Mouse (Mus musculus) thymus, adult 18-20 months (tissue): ENCODE results near the gene Haus3.

Experiments used
- DNase-seq, 2 experiments: peaks; one replicate each; pipeline ENCODE4 v3.0.0; 2022; ENCODE audit warnings: mixed read lengths in 2 of 2

The Haus3 gene

DNA sequence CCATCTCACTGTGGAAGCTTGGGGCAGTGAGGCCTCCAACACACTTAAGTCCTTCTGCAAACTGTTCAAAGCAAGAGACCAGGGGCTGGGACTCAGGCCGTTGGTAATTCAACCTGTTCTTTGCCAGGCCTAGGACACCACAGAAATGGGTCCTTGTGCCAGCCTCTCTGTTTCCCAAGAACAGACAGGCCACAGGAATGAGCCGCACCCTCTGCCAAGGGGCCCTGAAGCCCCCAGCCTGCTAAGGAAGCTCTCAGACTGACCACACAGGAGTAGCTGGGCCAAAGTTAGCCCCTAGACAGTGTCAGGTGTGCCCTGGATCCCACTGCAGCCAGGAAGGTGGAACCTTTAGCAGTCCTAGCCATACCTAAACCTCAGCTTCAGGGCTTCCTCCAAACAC is 17.1 kb upstream of the Haus3 start:
- DNase-seq: peak in 1 of 2 experiments; percentile 24

DNA sequence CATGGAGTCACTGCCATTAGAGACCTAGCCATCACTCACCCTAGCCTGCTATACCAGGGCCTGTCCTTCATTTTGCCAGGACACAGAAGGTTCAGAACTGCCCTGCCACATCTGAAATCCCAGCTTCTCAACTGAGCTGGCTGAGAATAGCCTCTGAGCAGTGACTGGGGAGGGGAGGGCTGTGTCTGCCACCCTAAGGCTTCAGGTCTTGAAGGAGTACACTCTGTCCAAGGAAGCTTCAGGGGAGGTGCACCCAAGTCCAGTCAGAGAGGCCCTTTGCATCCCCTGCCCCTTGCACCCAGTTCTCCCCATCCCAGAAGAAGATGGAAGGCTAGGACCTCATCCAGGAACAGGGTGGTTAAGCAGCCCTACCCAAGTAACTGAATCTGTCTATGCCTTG is 16.5 kb upstream of the Haus3 start:
- DNase-seq: no peak

DNA sequence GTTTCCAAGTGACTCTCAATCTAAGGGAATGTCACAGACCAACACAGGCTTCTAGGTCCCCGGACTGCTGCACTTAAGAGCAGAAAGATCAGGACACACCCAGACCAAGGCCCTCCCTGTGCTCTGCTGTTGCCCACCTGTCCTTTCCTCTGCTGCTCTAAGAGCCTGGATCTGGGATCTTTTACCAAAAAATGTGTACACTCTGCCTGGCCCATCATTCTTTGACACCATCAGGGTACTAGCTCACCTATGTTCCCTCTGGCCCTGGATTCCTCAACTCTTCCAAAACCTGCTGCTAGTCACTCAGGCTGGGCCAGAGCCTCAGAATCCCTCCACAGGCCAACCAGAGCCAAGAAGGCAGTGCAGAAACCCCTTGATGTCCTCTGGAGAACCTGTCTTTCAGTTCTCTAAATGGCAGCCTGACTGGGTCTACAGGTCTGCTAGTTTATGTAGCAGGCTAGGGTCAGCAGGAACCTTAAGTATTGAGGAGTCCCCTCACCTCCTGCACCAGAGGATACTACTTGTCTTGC is 15.8 kb upstream of the Haus3 start:
- DNase-seq: peak in 1 of 2 experiments; percentile 3

DNA sequence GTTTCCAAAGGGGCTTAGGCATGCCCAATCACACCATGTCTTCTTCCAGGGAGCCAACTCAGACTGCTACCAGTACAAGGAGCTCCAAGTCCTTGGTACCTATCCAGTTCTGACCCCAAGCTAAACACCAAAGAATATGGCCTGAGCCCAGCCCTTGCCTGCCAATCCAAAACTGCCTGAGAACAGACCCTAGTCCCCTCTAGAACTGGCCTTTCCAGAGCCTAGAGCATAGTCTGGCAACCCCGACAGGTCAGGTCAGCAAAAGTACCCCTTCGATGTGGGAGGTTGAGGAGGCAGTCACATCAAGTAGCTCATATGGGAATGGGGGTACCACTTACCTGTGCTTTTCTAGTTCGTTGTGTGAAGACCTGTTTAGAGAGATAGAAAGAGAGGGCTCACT is 14.6 kb upstream of the Haus3 start:
- DNase-seq: peak in 1 of 2 experiments; percentile 2

DNA sequence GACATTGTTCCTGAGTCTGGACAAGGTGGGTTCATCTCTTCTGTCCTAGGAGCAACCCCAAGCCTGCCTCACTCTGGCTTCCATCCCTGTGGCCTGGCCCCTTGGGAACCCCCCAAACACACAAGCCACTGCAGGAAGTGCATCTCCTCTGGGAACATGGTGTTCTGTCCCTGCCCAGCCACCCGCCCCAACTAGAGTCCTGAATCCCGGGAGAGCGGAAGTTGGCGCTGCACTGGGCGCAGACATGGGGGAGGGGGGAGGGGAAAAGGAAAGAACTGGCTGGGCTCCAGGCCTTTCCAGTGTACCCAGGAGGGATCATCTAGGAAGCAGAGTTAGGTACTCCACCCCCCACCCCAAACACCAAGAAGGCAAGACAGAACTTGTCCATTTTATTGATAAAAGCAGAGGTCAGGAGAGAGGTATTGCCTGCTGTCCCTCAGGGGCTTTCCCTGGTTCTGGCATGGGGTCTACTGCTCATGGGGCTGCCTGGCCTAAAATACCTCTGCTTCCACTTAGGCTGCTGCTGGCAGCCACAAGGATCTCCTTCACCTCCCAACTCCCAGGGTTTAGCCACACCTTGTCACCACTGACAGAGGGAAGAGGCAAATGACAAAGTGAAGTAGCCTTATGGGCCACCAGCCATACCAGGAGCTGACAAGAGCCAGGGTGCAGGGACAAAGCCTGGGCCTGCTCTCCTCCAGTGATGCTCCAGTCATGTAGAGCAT is 14.0 kb upstream of the Haus3 start:
- no peak for DNase-seq

DNA sequence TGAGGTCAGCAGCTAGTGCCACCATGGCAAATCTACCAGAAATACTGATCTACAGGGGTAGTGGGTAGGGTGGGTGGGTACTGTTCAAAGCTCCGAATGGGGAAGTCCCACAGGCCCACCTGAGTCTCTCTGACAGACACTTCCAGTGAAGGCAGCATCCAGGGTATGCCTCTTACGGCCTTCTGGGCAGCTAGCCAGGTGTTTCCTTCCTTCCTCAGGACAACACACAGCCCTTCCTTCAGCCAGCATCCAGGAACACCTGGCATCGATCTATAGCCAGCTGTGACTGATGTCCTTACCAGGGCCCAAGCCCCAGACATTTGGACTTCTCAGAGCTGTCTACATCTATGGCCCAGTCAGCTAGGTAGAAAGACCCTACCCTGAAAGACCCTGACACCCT is 13.2 kb upstream of the Haus3 start:
- no peak for DNase-seq

DNA sequence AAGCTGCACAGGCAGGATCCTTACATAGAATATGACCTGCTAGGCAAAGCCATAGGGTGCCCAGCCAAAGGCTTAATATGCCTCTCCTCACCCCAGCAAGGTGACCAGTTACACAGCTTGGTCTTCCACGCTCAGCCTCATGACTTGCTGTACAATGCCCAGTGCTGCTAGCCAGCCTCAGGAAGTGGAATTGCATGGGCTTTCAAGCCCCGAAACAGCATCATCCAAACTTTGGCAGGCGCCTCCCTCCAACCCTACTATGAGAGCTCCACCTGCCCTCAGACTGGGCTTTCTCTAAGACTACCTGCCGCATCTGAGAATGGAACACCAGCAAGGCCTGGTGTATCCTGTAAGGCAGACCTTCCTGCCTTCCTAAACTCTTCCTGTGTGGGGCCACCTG is 8.5 kb upstream of the Haus3 start:
- DNase-seq: no peak

DNA sequence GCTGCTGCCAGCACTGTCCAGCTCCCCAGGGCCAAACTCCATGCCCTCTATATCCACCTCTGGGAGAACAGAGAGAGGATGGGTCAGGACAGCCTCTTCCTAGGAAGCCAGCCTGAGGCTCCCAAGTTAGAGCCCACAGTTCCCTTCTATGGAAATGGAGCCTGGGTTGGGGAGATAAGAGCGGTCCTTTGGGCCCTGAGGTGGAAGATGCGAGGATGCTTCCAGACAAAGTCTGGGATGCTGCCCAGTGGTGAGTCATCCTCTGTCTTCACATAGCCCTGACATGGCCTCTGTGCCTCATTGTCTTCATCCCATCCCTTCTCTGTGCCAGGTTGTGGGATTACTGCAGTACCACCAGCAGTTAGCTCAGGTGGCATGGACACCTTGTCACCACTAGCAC is 7.8 kb upstream of the Haus3 start:
- DNase-seq: no peak

DNA sequence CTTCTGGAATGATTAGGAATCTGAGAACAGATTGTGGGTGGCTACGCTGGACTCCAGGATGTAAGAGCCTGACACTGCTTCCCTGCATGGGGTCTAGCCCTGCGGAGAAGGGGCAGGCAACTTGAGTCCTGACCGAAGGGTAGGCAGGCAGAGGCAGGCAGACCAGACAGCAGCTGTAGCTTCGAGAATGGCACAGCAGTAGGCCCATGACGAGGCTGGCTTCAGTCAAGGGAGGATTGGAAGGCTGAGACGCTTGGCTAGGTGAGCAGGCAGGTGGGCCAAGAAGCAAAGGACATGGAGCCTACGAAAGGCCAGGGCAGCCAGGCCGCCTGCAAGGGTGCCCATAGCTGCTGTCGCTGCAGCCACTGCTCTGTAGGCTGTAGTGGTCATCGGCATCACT is 7.4 kb upstream of the Haus3 start:
- DNase-seq: no peak

DNA sequence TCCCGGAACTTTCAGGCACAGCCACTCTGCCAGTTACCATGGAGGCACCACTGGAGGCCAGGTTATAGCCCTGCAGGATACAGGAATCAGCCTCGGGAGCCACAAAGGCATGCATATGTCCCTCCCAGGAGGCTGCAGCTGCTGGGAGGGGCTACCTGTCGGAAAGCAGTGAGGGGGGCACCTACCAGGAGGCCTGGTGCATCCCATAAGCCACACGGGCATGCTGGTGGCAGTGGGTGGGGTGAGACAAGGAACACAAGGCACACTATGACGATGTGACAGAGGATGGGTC is 6.0 kb upstream of the Haus3 start:
- DNase-seq: no peak

DNA sequence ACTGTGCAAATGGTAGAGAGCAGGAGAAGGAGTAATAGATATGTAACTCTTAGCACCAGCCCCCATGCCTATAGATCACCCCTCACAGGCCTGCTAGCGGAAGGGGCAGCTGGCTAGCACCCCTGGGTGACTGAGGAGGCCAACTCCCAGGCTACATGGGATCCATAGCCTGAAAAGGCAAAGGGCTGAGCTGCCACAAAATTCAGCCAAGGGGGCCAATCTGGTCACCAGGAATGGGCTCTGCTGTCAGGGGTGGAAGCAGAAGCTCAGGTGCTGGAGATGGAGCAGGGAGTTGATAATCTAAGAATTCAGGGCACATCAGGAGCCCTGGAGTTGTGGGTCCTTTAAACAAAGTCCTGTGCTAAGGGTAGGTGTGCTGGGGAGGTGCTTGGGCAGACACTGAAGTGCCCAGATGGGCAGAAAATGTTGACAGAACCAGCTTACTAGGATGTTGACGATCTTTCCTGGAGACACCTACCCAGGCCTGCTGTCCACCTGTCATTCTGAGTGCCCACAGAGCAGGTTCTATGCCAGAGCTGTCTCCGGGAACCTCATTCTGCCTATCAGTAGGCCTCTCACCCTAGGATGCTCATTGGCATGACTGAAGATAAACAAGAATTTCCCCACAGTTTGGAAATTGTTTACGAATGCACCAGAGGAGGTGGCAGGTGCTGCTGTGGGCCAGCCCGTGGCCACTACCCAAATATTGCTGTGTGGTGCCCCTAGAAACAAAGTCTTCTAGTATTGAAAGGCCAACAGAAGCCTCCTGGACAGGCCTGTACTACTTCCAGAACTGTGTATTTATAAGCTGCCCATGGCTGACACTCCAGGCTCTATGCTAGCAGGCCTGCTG is 5.4 kb upstream of the Haus3 start:
- no peak for DNase-seq

DNA sequence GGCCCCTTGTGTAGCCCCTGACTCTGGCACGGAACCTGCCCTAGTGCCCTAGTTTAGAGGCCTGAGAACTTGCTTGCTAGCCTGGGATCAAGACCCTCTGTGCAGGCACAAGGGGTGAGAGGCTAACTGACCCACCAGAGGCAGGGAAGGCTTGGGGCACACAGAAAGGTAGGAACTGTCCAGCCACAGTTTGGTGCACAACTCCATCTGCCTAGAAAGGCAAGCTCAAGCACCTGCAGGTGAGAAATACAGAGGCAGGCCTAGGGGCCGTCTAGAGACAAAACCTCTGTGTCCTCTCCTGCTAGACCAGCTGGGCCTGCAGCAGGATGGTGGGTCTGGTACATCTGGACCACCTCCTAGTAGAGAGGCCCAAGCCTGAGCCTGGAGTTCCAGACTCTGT is 4.7 kb upstream of the Haus3 start:
- no peak for DNase-seq

DNA sequence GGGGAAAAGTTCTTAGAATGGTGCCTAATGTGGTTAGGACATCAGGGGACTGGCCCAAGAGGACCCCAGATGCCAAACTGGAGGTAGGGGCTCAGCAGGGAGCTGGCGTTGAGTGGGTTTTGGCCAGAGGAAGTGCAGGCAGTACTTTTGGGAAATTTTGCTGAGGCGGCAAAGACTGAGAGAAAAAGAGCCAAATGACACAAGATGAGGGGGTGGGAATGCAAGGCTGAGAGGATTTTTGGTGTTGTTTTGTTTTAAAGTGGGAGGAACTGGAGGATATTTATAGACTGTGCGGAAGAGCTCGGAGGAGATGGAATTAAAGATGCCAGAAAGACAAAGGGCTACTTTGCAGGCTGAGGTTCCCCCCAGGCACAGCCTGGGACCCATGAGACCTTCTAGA is 1.4 kb upstream of the Haus3 start:
- no peak for DNase-seq

DNA sequence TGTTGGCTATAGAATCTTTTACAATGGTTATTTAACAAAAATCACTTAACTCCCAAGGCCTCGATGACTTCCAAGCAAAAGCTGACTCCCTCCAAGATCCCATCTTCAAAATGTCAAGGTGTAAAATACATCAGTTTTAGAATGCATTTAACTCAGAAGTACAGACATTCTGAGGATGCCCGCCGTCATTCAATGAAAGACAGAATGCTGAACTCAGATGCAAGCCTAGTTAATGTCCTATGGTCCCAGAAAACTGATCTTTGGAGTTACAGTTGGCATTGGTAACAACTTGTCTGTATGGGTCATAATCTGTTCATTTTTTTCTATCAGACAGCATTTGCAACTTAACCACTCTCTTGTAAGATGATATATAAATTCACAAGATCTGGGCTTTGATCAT is 627 bp upstream of the Haus3 start:
- no peak for DNase-seq

DNA sequence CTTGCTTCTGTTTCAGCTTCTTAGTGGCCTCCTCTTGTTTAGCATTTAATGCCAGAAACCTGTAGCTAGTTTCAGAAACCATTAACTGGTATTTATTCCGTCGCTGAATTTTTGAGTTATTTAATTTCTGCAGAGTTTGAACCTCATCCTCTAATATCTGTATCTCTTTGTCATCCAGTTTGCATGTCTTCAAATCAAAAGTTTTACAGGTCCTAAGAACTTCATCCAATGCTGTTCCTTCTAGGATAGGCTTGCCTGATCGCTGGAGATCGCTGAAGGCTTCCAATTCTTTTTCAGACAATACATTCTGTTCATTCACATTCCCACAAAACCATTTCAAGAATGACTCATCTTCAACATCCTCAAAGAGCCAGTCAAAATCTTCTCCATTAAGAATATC is 1.5 kb downstream of the Haus3 start:
- DNase-seq: no peak

DNA sequence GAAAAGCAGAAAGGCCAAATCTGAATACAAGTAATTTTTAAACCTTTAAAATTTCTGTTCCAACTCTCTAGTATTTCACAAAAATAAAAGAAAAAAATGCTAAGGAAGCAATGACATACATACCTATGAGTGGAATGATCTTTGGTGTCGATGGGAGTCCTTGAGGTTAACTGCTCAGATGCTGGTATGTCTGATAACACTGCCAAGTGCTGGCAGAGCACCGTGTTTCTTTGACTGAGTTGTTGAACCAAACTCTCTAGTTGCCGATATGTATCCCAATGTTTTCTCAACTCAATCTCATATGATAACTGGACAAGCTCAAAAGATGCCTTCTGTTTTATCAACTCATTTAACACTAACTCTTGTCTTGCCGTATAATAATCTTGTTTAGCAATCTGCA is 3.5 kb downstream of the Haus3 start:
- no peak for DNase-seq

DNA sequence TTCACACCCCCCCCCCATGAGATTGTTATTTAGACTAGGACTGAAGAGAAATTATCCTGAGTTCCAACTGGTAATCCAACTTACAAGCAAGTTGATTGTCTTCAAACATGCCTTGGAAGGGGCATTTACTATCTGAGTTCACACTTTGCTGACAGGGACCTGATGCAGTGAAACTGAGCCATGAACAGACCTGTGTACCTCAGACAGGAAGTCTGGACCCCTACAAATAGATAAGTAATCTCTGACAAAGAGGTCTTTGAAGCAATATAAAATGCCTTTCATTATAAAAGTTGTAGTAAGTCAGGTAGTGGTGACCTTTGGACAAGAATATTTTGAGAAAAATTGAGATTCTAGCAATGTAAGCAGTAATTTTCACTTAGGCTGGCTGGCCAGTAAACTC is 20.9 kb downstream of the Haus3 start:
- DNase-seq: no peak

DNA sequence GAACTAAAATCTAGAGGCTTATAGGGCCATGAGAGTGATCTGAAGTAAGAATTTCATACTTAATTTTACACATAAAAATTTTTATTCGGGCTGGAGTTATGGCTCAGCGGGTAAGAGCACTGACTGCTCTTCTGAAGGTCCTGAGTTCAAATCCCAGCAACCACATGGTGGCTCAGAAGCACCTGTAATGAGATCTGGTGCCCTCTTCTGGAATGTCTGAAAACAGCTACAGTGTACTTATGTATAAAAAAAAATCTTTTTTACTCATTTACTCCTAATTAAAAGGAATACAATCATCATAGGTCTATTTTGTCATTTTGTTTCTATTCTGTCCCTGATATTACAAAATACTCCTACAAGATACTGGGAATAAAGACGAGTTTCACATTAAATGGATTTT is 21.8 kb downstream of the Haus3 start:
- DNase-seq: no peak

DNA sequence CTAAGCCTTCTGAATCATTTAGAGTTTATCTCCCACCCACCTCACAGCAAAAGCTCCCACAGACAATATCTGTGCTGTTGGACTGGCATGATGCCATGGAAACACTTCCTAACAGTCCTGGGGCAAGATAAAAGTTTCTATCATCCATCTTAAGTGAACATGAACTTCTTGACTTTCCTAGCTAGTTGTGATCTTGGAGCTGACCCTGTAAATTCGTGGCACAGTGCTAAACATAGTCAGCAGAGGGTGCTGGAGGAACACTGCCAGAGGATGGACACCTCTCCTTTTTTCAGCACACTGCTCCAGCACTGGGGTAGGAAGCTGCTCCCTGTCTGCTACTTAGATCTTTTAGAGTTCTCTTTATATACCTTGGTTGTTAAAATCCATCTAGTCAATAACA is 29.6 kb downstream of the Haus3 start:
- peak; percentile 9 to 42 for DNase-seq

DNA sequence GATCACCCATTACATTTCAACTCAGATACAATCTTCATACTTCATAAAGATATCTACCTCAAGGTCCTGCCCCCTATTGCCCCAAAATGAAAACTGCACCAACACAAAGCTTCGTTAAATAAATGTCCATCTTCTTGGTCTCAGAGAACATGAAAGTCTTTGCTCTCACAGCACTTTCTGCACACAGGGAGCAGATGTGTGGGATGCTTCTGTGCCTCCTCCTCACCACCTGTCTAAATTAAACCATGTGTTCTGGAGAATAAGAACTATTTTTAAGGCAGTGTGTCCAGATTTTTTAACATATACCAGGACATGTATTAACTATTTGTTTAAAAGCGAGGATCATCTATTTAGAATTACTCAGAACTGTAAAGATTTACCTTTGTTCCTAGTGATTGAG is 36.6 kb downstream of the Haus3 start:
- DNase-seq: no peak

DNA sequence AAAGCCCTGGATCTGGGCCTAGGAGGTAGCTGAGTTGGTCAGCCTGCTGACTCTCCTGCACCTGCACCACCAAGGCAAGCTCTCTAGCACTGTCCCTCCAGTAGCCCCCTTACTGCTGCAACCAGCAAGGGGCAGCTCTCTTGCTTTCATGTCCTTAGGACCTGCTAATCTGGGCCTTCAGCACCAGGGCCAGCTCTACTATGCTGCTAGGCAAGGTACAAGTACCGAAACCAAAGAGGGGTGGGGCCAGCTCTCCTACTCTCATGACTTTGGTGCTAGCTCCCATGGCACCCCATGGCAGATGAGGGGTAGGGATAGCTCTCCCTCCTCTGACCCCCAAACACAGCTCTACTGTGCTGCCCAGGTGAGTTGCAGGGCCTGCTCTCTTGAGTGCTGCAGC is 45.2 kb downstream of the Haus3 start:
- no peak for DNase-seq

DNA sequence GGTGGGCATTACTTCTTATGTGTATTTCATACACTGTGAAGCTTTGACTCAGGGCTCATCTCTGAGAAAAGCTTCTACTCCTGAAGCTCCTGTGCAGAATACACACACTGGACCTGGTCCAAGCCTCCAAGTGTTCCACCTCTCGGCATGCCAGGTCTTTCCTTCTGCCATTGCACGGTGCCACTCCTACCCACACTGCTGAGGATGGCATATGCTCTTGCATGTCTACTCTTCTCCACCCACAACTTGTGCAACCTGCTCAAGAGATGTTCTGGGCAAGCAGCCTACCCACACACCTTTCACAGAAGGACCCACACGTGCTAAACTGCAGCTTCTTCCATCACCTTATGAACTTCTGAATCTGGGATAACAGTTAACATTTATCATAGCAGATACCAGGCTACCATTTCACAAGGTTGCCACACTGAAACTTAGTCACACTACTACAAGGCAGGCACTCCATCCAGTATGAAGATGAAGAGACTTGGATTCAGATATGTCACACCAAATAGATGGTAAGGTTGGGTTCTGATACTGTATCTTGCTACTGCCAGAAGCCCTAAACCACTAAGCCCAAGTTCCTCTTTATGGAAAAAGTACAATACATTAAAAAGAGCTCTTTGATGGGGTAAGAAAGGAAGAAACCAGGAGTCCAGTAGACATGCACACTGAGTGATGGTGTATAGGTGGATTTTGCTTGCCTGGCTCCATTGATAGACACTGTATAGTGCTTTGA is 50.0 kb downstream of the Haus3 start:
- DNase-seq: no peak

DNA sequence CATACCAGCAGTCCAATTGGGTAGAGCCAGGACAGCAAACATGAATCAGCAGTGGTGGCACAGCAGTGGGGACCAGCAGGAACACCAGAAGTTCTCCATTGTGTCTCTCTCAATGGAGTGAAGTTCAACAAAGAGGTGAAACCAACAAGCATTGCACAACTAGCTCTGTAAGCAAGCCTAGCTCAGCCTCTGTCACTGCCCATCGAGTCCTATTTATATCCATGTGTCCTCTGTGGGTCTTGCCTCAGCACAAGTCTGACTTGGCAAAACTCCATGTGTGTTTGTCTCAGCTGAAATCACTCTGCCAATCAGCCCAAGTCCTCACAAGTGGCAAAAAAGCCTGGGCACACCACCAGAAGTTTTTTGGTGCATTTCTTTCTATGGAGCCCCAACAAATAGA is 63.6 kb downstream of the Haus3 start:
- no peak for DNase-seq
